Mouse (Mus musculus): ENCODE data around the gene Ooep. TPM values are rescaled to one million over a fixed set of nuclear protein-coding genes. Genes with fewer than 3 reads are reported as not detected.
"Not testable (repeated sequence)": the region's sequence is repeated elsewhere in the genome, so short reads cannot be mapped to it uniquely, and the experiment has no call there.

Ooep gene
- polyA plus RNA-seq, 1 experiment from 2014 or later = 6.3 TPM

DNA sequence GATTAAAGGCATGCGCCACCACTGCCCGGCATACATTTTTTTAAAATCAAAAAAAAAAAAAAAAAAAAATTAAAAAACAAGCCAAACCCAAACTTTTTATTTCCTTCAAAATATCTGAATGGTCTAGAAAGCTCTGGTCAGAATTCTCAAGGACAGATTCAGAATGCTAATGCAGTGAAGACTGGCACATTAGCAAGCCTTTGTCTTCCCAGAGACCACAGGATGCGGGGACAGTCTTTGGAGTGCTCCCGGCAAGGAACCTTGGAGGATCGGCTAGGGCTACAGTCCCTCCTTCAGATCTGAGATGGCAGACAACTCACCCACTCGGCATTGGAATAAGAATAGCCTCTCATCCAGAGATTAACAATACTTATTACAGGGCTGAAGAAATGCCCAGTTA lies 13.8 kb downstream of the Ooep start:
- Histone ChIP-seq H3K9me3 (no peaks in the 10 kb centered on the region), H3K4me3 (replicated peaks) (no peak overlapping the region), H3K9ac (no peak overlapping the region), H3K4me1 (no peaks in the 10 kb centered on the region), H3K27me3 (no peaks in the 10 kb centered on the region), H3K27ac (no peak overlapping the region), H3K36me3 (replicated peaks) (no peaks in the 10 kb centered on the region), H3K4me2 (no peak overlapping the region)
- ATAC-seq (ENCODE audit: low FRiP score) = no peak
- WGBS = 93% methylated on average over 6 of the region's 6 CpGs

DNA sequence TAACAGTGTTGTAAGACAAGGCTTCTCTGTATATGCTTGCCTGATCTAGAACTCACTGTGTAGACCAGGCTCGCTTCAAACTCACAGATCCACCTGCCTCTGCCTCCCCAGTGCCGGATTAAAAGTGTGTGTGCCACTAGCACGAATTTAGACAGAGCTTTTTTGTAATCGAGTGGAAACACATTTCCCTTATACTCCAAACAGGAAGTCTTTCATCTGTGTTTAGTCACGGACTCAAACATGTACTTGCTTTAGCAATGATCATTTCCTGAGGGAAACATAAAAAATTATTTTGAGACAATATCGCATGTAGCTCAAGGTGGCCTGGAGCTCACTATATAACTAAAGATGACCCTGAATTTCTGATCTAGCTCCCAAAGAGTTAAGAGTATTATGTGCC lies 15.2 kb downstream of the Ooep start:
- H3K4me1 ChIP-seq = no peaks in the 10 kb centered on the region
- ATAC-seq (ENCODE audit: low FRiP score) = no peak
- H3K27ac ChIP-seq = no peak overlapping the region
- no peak overlapping the region for H3K4me2 ChIP-seq
- H3K4me3 ChIP-seq (replicated peaks) = no peak overlapping the region
- H3K9me3 ChIP-seq = no peaks in the 10 kb centered on the region
- H3K27me3 ChIP-seq = no peaks in the 10 kb centered on the region
- WGBS = 78% methylated on average over 6 of the region's 6 CpGs
- H3K36me3 ChIP-seq (replicated peaks) = no peaks in the 10 kb centered on the region
- H3K9ac ChIP-seq = no peak overlapping the region

DNA sequence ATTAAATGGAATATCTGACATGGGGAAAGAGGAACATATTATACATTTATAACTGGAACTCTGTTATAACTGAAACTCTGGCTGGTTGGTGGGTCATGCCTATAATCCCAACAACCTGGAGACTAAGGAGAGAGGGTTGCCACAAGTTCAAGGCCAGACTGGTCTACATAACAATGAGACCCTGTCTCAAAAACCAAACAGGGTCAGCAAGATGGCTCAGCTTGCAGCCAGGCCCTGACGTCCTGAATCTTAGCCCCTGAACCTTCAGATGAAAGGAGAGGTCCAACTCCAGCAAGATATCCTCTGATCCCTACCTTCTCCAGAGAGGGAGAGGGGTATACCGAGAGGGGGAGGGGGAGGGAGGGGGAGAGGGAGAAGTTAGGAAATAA lies 18.0 kb downstream of the Ooep start:
- Histone ChIP-seq H3K27ac (no peak overlapping the region), H3K9ac (no peak overlapping the region), H3K9me3 (no peaks in the 10 kb centered on the region), H3K4me2 (no peak overlapping the region), H3K4me3 (replicated peaks) (no peak overlapping the region), H3K4me1 (no peaks in the 10 kb centered on the region), H3K27me3 (no peaks in the 10 kb centered on the region), H3K36me3 (replicated peaks) (no peaks in the 10 kb centered on the region)
- WGBS = 47% methylated on average over 2 of the region's 2 CpGs
- ATAC-seq (ENCODE audit: low FRiP score) = no peak

DNA sequence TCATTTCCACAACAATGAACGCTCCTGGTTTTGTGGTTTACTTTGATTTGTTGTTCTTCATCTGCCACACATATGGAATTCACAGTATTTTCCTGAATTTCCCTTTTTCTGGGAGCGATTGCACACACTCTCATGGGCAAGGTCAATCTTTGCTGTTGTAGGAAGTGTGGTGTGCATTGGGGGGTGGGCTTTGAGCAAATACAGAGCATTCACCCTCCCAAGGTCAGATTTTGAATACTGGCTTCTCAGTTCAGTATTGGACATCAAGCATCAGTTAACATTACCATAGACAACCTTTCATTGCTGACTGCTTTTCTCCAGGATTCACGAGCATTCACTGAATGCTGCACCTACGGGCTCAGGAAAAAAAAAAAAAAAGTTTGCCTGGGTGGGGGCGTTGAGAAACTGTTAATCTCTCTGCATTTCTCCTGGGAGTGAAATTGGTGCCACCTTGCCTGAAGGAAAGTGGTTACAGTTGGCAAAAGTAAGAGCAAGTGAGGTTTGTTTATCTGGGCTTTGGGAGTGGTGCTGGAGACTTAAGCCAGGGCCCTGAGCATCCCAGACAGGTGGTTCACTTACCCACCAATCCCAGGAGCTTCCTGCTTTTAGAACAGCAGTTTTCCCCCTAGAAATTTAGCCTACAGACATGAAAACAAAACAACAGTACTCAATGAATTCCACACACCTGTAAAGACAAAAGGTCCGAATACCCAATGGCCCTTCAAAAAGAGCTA lies 18.6 kb downstream of the Ooep start:
- no peak for ATAC-seq (ENCODE audit: low FRiP score)

DNA sequence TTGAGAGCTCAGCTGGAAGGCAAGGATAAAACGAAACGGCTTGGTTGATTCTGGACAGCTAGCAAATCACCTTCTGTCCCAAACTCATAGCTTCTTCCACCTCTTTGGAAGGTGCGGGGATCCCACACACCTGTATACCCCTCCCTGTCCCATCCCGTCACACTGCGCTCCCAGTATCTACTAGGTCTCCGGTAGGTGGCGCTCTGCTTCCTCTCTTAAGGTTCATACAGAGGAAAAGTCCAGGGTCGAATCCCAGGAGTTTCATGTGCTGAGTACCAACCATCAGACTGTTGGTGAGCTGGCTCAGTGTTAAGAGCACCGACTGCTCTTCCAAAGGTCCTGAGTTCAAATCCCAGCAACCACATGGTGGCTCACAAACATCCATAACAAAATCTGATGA lies 20.5 kb downstream of the Ooep start:
- Histone ChIP-seq H3K4me3 (replicated peaks) (no peak overlapping the region), H3K4me1 (no peaks in the 10 kb centered on the region), H3K4me2 (no peak overlapping the region), H3K36me3 (replicated peaks) (no peaks in the 10 kb centered on the region), H3K27me3 (no peaks in the 10 kb centered on the region), H3K27ac (no peak overlapping the region), H3K9ac (no peak overlapping the region), H3K9me3 (no peaks in the 10 kb centered on the region)
- peak; percentile 64; the same call in 1 of the 2 replicates for ATAC-seq (ENCODE audit: low FRiP score)
- 12% methylated on average over 9 of the region's 9 CpGs for WGBS

More for the DNA sequence above, 18.6 kb downstream of the Ooep start:
- Histone ChIP-seq H3K4me1 (no peaks in the 10 kb centered on the region), H3K4me3 (replicated peaks) (no peak overlapping the region), H3K27me3 (no peaks in the 10 kb centered on the region), H3K4me2 (no peak overlapping the region), H3K9ac (no peak overlapping the region), H3K27ac (no peak overlapping the region), H3K36me3 (replicated peaks) (no peaks in the 10 kb centered on the region), H3K9me3 (no peaks in the 10 kb centered on the region)
- WGBS = 79% methylated on average over 6 of the region's 6 CpGs

DNA sequence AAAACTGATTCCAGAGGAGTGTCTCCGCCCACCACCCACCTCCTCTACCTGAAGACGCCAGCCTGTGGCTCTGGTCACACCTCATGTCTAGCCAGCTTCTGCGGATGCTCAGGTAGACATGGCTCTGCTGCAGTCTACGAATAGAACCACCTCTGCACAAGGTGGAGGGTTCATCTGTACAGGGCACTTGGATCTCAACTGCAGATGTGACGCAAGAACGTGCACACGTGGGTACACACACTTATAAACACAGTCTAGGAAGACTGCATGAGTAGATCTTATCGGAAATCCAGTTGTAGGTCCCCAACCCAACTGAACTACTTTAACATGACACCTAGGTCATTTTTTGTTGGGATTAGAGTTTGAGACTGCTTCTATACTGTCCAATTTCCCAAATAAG lies 22.9 kb downstream of the Ooep start, which contains the start of gene Gsta2:
Gene Gsta2, minus strand, starts transcription at position 178 of the 400 bp plus-strand sequence.
- Histone ChIP-seq H3K9me3 (no peaks in the 10 kb centered on the region), H3K9ac (no peak within 1 kb of the TSS), H3K27me3 (no peaks in the 10 kb centered on the region), H3K36me3 (replicated peaks) (no peaks in the 10 kb centered on the region), H3K4me3 (replicated peaks) (no peak within 1 kb of the TSS), H3K4me2 (no peak within 1 kb of the TSS), H3K27ac (no peak within 1 kb of the TSS), H3K4me1 (no peaks in the 10 kb centered on the region)
- WGBS = 89% methylated on average over 8 of the region's 8 CpGs
- ATAC-seq (ENCODE audit: low FRiP score) = no peak

DNA sequence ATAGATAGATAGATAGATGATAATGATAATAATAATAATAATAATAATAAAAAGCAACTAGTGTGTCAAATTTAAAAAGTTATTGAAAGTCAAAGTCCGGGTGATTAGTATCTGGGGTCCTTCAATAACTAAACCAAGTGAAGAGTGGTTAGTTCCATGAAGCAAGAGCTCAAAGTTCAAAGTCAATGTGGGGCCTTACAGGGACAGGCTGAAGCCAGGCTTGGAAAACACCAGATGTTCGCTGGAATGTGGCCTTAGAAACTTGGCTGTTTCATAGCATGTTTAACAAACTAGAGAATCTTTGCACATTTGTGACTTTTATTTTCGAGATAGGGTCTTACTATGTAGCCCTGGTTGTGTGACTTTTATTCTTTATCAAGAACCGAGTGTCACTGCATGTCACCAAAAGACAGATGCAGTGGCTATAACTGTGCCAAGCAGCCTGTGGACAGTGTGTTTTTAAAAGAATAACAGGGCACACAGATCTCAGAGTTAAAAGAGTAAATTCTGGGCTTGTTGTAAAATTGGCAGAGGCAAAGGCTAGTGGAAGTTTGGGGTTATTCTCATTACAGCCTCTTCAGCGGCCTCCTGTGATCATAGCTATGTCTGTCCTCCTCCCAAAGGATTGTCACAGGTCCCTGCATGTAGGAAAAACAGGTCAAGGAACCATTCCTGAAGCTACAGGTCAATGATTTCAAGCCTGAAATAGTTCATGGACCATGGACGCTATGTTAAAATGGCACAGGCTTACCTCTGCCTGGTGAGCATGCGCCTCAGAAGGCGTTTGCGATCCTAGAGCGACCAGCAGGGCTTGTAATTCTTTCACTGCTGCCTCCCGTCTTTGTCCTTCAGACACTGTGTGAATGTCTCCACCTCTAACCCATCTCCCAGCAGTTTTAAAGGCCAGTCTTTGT lies 23.6 kb downstream of the Ooep start:
- Histone ChIP-seq H3K9ac (no peak overlapping the region), H3K9me3 (no peaks in the 10 kb centered on the region), H3K27me3 (no peaks in the 10 kb centered on the region), H3K27ac (no peak overlapping the region), H3K4me1 (no peaks in the 10 kb centered on the region), H3K4me3 (replicated peaks) (no peak overlapping the region), H3K36me3 (replicated peaks) (no peaks in the 10 kb centered on the region), H3K4me2 (no peak overlapping the region)
- 82% methylated on average over 11 of the region's 11 CpGs for WGBS
- ATAC-seq (ENCODE audit: low FRiP score) = no peak

DNA sequence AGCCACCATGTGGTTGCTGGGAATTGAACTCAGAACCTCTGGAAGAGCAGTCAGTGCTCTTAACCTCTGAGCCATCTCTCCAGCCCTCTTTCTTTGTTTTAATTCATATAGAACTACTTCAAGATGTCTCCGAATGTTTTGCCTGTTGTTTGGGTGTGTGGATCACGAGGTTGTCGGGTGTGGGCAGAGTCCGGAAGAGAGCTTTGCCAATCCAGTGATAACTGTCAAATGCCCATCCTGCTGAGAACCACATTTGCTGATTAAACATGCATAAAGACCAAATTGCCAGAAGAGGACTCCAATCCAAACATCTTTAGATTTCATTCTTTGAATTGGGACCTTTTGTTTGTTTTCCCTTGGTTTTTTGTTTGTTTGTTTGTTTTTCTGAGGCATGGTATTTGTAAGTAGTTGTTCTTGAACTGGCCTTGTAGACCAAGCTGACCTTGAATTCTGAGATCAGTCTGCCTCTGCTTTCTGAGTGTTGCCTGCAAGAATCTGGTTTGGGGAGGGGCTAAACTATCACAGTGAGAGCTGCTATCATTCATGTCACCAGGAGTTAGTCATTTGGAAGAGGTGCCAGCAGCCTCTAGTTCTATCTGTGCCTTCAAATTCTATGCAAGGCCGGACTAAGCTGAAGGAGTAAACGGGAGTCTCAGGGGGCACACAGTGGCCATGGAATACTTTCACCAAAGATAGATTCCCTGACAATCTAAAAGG lies 26.9 kb downstream of the Ooep start:
- H3K9me3 ChIP-seq = no peaks in the 10 kb centered on the region
- no peaks in the 10 kb centered on the region for H3K36me3 ChIP-seq (replicated peaks)
- no peaks in the 10 kb centered on the region for H3K27me3 ChIP-seq
- H3K27ac ChIP-seq = no peak overlapping the region
- no peak for ATAC-seq (ENCODE audit: low FRiP score)
- no peak overlapping the region for H3K9ac ChIP-seq
- no peak overlapping the region for H3K4me3 ChIP-seq (replicated peaks)
- no peaks in the 10 kb centered on the region for H3K4me1 ChIP-seq
- no peak overlapping the region for H3K4me2 ChIP-seq
- WGBS = 87% methylated on average over 6 of the region's 6 CpGs

DNA sequence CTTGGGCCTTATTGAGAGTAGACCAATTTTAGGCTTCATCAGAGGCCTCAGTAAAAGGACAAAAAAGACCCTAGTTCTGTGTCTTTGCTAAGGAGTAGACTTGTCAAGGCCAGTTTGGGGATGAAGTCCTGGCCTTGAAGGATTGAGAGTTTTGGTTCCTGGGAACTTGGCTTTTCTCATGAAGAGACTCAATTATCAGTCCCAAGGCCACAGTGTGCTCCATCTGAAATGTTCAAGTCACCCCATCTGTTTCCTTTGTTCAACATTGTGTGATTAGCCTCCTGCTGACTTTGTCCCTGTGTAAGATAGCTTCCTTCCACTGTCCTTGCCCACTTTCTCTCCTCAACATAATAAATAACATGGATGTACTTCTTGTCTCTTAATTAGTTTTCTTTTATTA lies 28.5 kb downstream of the Ooep start:
- not testable (repeated sequence) for H3K4me3 ChIP-seq (replicated peaks); H3K36me3 ChIP-seq (replicated peaks); H3K27ac ChIP-seq; H3K27me3 ChIP-seq; H3K9me3 ChIP-seq; H3K9ac ChIP-seq; H3K4me1 ChIP-seq; ATAC-seq (ENCODE audit: low FRiP score); H3K4me2 ChIP-seq

DNA sequence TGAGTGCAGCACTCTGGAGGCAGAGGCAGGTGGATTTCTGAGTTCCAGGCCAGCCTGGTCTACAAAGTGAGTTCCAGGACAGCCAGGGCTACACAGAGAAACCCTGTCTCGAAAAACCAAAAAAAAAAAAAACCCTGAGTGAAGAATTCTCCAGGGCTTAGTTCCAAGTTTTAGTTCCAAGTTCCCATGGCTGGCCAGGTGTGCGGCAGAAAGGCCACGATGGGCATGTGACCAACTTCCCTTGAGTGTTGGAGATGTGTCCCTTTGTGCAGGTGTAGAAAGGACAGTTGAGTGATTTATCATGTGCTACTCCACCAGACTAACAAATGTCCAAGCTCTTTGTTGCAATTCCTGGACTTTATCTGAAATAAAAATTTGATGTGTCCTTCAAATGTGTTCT lies 29.4 kb downstream of the Ooep start:
- ATAC-seq (ENCODE audit: low FRiP score) = not testable (repeated sequence)

DNA sequence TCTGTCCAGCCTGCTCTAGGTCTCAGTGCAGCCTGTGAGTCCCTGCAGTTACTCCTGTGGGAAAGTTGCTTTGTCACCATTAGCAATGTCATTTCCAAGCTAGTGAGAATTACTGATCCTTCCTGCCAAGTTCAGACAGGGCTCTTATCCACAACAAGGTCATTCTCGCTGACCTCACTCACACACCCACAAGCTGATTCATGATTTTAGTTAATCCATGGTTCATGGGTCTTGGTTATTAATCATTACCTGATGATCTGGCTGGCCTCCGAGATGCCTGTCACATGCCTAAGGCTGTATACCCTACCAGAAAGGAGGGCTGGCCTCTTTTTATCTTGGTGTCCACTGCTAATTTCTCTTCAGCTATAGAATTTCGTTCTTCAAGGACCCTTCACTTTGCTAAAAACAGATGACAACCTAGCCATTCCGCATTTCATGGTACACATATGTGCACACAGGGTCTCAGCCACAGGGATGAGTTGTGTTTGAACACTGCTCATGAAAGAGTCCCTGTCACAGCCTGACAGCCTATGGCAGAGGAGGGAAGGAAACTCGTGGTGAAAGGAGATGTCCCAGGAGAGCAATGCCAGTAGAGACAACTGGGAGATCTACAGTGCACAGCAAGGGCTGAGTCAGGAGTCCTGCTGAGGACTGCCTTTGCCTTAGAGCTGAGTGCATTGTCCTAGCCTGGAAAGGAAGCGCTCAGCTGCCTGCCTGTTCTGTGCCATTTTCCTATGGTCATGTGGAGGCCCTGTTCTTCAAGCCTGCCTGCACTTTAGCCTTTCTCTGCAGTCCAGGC lies 30.1 kb downstream of the Ooep start:
- WGBS = 75% methylated on average over 6 of the region's 6 CpGs
- not testable (repeated sequence) for H3K4me1 ChIP-seq; H3K4me2 ChIP-seq; H3K36me3 ChIP-seq (replicated peaks); H3K9me3 ChIP-seq; H3K9ac ChIP-seq; ATAC-seq (ENCODE audit: low FRiP score); H3K27ac ChIP-seq; H3K4me3 ChIP-seq (replicated peaks); H3K27me3 ChIP-seq

More for the DNA sequence above, 29.4 kb downstream of the Ooep start:
- 79% methylated on average over 3 of the region's 3 CpGs for WGBS
- not testable (repeated sequence) for H3K27me3 ChIP-seq; H3K27ac ChIP-seq; H3K9ac ChIP-seq; H3K4me1 ChIP-seq; H3K9me3 ChIP-seq; H3K4me2 ChIP-seq; H3K4me3 ChIP-seq (replicated peaks); H3K36me3 ChIP-seq (replicated peaks)

DNA sequence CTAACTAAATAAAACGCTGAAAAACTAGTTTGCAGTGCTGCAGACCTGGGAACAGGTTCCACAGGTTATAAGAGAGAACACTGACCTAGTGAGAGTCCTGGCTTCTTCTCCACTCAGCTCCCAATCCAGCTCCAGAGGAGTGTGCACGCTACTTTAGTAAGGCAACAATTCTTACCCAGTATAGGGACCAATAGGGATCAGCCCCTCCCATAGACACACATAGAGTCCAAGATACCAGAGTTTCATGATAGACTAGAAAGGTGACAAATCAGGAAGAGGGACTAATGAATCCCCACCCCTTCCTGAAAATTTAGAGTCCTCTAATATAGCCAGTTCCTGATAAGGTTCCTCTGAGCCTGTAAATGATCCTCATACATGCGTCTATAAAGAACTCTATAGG lies 31.5 kb downstream of the Ooep start:
- Histone ChIP-seq H3K4me3 (replicated peaks) (no peak overlapping the region), H3K36me3 (replicated peaks) (no peaks in the 10 kb centered on the region), H3K9ac (no peak overlapping the region), H3K4me1 (no peaks in the 10 kb centered on the region), H3K27ac (no peak overlapping the region), H3K9me3 (no peaks in the 10 kb centered on the region), H3K27me3 (no peaks in the 10 kb centered on the region), H3K4me2 (no peak overlapping the region)
- ATAC-seq (ENCODE audit: low FRiP score) = no peak
- 65% methylated on average over 3 of the region's 3 CpGs for WGBS

Measured in forebrain, embryonic 12.5 days (tissue).